Mouse (Mus musculus): ENCODE measurements around the gene Mpi. TPM values are rescaled to one million over a fixed set of nuclear protein-coding genes. Genes with fewer than 3 reads are reported as not detected.

Mpi gene
- polyA plus RNA-seq, 1 experiment from 2014 or later = 57.2 TPM

- H3K36me3 ChIP-seq (ENCODE audit: insufficient read depth, low read length) = peaks cover 18% of the 10 kb centered on the region; the same call in 1 of the 2 replicates
- H3K4me2 ChIP-seq (replicated peaks; ENCODE audit: low read depth, low read length) = peak overlapping the region; percentile 73; the same call in 1 of the 2 replicates
- H3K4me1 ChIP-seq (ENCODE audit: insufficient read depth, low read length) = peaks cover 12% of the 10 kb centered on the region
- peak overlapping the region; percentile 83; the same call in 1 of the 2 replicates for H3K9ac ChIP-seq (replicated peaks; ENCODE audit: low read length)
- H3K27me3 ChIP-seq (ENCODE audit: insufficient read depth, low read length) = no peaks in the 10 kb centered on the region
- 0 out of 2 replicates have a peak, but pooled peaks have one; percentile 18 for ATAC-seq (ENCODE audit: low FRiP score, low TSS enrichment)
- H3K27ac ChIP-seq (ENCODE audit: low read length) = no peak overlapping the region
- 76% methylated on average over 11 of the region's 11 CpGs for WGBS
- no peak overlapping the region; the same call in 1 of the 2 replicates for H3K4me3 ChIP-seq (ENCODE audit: low read length)
- H3K9me3 ChIP-seq (ENCODE audit: low read length) = no peaks in the 10 kb centered on the region
These were observed 556 bp upstream of the Mpi start for GRCm38 (mm10) chr9:57553119-57553518.

DNA sequence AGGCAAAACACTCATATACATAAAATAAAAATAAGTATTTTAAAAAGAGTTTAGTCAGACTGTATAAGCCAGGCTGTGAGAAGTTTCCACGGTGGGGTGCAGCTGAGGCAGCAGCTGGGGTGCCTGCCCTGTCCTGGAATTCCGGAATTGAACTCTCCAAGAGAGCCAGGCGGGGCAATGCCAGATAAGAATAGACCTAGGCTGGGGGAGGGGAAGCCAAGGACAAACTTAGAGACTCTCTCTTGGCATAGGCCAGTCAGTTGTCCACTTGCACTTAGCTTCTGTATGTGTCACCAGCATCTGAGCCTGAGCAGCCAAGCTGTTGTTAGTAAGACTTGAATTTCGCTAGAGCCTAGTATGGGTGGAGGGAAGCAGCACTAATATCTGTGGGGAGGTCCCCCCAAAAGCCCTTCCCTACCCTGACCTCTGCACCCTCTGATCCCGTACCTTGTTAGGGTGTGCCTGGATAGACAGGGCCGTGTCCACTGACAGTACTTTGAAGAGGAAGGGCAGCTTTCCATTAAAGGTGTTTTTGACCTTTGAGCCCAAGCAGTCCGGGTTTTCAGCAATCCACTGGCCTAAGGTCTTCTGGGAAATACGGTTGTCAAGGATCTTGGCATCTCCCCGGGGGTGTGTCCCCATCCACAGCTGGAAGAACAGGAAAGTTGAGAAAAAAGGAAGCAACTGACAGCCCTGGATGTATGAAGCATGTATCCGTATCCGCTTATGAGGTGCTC, 2.3 kb downstream of the Mpi start:
- no peak for ATAC-seq (ENCODE audit: low FRiP score, low TSS enrichment)
- no peaks in the 10 kb centered on the region for H3K9me3 ChIP-seq (ENCODE audit: low read length)
- no peak overlapping the region for H3K27ac ChIP-seq (ENCODE audit: low read length)
- H3K9ac ChIP-seq (replicated peaks; ENCODE audit: low read length) = no peak overlapping the region; the same call in 1 of the 2 replicates
- 87% methylated on average over 11 of the region's 11 CpGs for WGBS
- no peak overlapping the region for H3K4me2 ChIP-seq (replicated peaks; ENCODE audit: low read depth, low read length)
- H3K36me3 ChIP-seq (ENCODE audit: insufficient read depth, low read length) = peaks cover 28% of the 10 kb centered on the region
- peaks cover 12% of the 10 kb centered on the region for H3K4me1 ChIP-seq (ENCODE audit: insufficient read depth, low read length)
- no peaks in the 10 kb centered on the region for H3K27me3 ChIP-seq (ENCODE audit: insufficient read depth, low read length)
- H3K4me3 ChIP-seq (ENCODE audit: low read length) = no peak overlapping the region

- H3K9ac ChIP-seq (replicated peaks; ENCODE audit: low read length) = no peak overlapping the region
- peaks cover 12% of the 10 kb centered on the region for H3K4me1 ChIP-seq (ENCODE audit: insufficient read depth, low read length)
- H3K36me3 ChIP-seq (ENCODE audit: insufficient read depth, low read length) = peaks cover 39% of the 10 kb centered on the region
- no peak overlapping the region for H3K27ac ChIP-seq (ENCODE audit: low read length)
- no peaks in the 10 kb centered on the region for H3K27me3 ChIP-seq (ENCODE audit: insufficient read depth, low read length)
- no peak overlapping the region for H3K4me3 ChIP-seq (ENCODE audit: low read length)
- ATAC-seq (ENCODE audit: low FRiP score, low TSS enrichment) = no peak
- no peak overlapping the region for H3K4me2 ChIP-seq (replicated peaks; ENCODE audit: low read depth, low read length)
- H3K9me3 ChIP-seq (ENCODE audit: low read length) = no peaks in the 10 kb centered on the region
- 96% methylated on average over 4 of the region's 4 CpGs for WGBS
These were observed 3.4 kb downstream of the Mpi start for GRCm38 (mm10) chr9:57549186-57549585.

GRCm38 (mm10) chr9:57547869-57548268, 4.7 kb downstream of the Mpi start:
- H3K27ac ChIP-seq (ENCODE audit: low read length) = no peak overlapping the region
- no peaks in the 10 kb centered on the region for H3K9me3 ChIP-seq (ENCODE audit: low read length)
- H3K4me1 ChIP-seq (ENCODE audit: insufficient read depth, low read length) = peaks cover 9% of the 10 kb centered on the region
- WGBS = 90% methylated on average over 11 of the region's 11 CpGs
- no peak overlapping the region for H3K4me3 ChIP-seq (ENCODE audit: low read length)
- ATAC-seq (ENCODE audit: low FRiP score, low TSS enrichment) = no peak
- H3K27me3 ChIP-seq (ENCODE audit: insufficient read depth, low read length) = no peaks in the 10 kb centered on the region
- H3K4me2 ChIP-seq (replicated peaks; ENCODE audit: low read depth, low read length) = no peak overlapping the region
- no peak overlapping the region for H3K9ac ChIP-seq (replicated peaks; ENCODE audit: low read length)
- H3K36me3 ChIP-seq (ENCODE audit: insufficient read depth, low read length) = peaks cover 43% of the 10 kb centered on the region

DNA sequence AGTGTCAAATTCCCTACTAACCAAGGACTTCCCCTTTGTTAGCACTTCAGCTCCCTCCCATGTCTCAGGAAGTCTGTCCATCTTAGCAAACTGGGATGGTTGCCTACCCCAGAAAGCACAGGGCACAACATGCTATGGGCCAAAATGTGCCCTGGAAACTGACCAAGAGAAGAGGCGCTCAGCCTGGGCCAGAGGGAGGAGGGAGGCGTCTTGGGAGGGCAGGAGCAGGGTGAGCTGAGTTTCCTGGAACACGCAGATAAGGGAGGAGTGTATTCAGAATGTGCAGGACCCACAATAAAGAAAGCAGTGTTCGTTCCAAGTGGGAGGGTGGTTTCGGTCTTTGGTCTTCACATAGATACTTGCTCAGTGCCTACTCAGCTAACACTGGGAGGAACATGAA, 5.3 kb downstream of the Mpi start:
- 80% methylated on average over 5 of the region's 5 CpGs for WGBS
- no peak overlapping the region for H3K4me2 ChIP-seq (replicated peaks; ENCODE audit: low read depth, low read length)
- H3K27ac ChIP-seq (ENCODE audit: low read length) = no peak overlapping the region
- ATAC-seq (ENCODE audit: low FRiP score, low TSS enrichment) = no peak
- H3K4me1 ChIP-seq (ENCODE audit: insufficient read depth, low read length) = peaks cover 6% of the 10 kb centered on the region
- H3K9me3 ChIP-seq (ENCODE audit: low read length) = no peaks in the 10 kb centered on the region
- H3K4me3 ChIP-seq (ENCODE audit: low read length) = no peak overlapping the region
- H3K9ac ChIP-seq (replicated peaks; ENCODE audit: low read length) = no peak overlapping the region
- peaks cover 48% of the 10 kb centered on the region for H3K36me3 ChIP-seq (ENCODE audit: insufficient read depth, low read length)
- no peaks in the 10 kb centered on the region for H3K27me3 ChIP-seq (ENCODE audit: insufficient read depth, low read length)

- H3K27me3 ChIP-seq (ENCODE audit: insufficient read depth, low read length) = no peaks in the 10 kb centered on the region
- no peak for ATAC-seq (ENCODE audit: low FRiP score, low TSS enrichment)
- no peaks in the 10 kb centered on the region for H3K9me3 ChIP-seq (ENCODE audit: low read length)
- no peak overlapping the region for H3K9ac ChIP-seq (replicated peaks; ENCODE audit: low read length)
- H3K4me3 ChIP-seq (ENCODE audit: low read length) = no peak overlapping the region
- no peaks in the 10 kb centered on the region; the same call in 1 of the 2 replicates for H3K4me1 ChIP-seq (ENCODE audit: insufficient read depth, low read length)
- peaks cover 42% of the 10 kb centered on the region for H3K36me3 ChIP-seq (ENCODE audit: insufficient read depth, low read length)
- H3K4me2 ChIP-seq (replicated peaks; ENCODE audit: low read depth, low read length) = no peak overlapping the region
- 71% methylated on average over 3 of the region's 3 CpGs for WGBS
- H3K27ac ChIP-seq (ENCODE audit: low read length) = no peak overlapping the region
These were observed 8.6 kb downstream of the Mpi start for GRCm38 (mm10) chr9:57543951-57544350.

GRCm38 (mm10) chr9:57541312-57541711, 11.3 kb downstream of the Mpi start:
- Histone ChIP-seq H3K4me2 (replicated peaks; ENCODE audit: low read depth, low read length) (no peak overlapping the region), H3K27ac (ENCODE audit: low read length) (no peak overlapping the region), H3K9me3 (ENCODE audit: low read length) (no peaks in the 10 kb centered on the region), H3K4me3 (ENCODE audit: low read length) (no peak overlapping the region), H3K9ac (replicated peaks; ENCODE audit: low read length) (no peak overlapping the region), H3K4me1 (ENCODE audit: insufficient read depth, low read length) (peaks cover 8% of the 10 kb centered on the region), H3K27me3 (ENCODE audit: insufficient read depth, low read length) (no peaks in the 10 kb centered on the region), H3K36me3 (ENCODE audit: insufficient read depth, low read length) (peaks cover 32% of the 10 kb centered on the region)
- ATAC-seq (ENCODE audit: low FRiP score, low TSS enrichment) = no peak
- whole genome bisulfite sequencing = 9% methylated on average over 1 of the region's 1 CpGs

GRCm38 (mm10) chr9:57539550-57539949, 13.0 kb downstream of the Mpi start:
- Histone ChIP-seq H3K27me3 (ENCODE audit: insufficient read depth, low read length) (no peaks in the 10 kb centered on the region), H3K4me3 (ENCODE audit: low read length) (no peak overlapping the region), H3K27ac (ENCODE audit: low read length) (no peak overlapping the region), H3K9ac (replicated peaks; ENCODE audit: low read length) (no peak overlapping the region), H3K36me3 (ENCODE audit: insufficient read depth, low read length) (peaks cover 22% of the 10 kb centered on the region), H3K4me2 (replicated peaks; ENCODE audit: low read depth, low read length) (no peak overlapping the region), H3K4me1 (ENCODE audit: insufficient read depth, low read length) (peaks cover 8% of the 10 kb centered on the region), H3K9me3 (ENCODE audit: low read length) (no peaks in the 10 kb centered on the region)
- ATAC-seq (ENCODE audit: low FRiP score, low TSS enrichment) = no peak
- WGBS = 91% methylated on average over 2 of the region's 2 CpGs

DNA sequence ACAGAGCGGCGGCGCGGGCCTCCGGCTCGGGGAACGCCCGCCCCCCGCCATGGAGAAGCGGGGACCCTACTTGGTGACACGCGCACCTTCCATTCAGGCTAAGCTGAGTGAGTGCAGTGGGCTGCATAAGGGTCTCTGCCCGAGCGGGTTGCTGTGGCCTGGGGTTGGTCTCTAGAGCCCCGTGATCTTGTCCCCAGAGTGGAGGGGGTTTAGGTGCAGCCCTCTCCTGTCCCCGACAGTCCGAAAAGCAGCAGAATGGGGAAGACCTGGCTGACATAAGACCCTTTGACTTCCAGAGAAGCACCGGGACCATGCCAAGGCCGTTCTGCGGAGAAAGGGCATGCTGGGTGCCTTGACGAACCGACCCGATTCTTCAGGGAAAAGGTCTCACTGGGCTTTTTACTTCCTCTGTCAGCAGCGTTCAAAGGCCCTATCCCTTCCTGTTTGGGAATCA, 14.8 kb downstream of the Mpi start:
- H3K9ac ChIP-seq (replicated peaks; ENCODE audit: low read length) = peak overlapping the region; percentile 88
- peaks cover 8% of the 10 kb centered on the region for H3K4me1 ChIP-seq (ENCODE audit: insufficient read depth, low read length)
- 0% methylated on average over 24 of the region's 24 CpGs for WGBS
- no peaks in the 10 kb centered on the region for H3K9me3 ChIP-seq (ENCODE audit: low read length)
- ATAC-seq (ENCODE audit: low FRiP score, low TSS enrichment) = no peak; the same call in 1 of the 2 replicates
- peak overlapping the region; percentile 73 for H3K4me2 ChIP-seq (replicated peaks; ENCODE audit: low read depth, low read length)
- H3K27ac ChIP-seq (ENCODE audit: low read length) = peak overlapping the region; percentile 83
- peaks cover 21% of the 10 kb centered on the region for H3K36me3 ChIP-seq (ENCODE audit: insufficient read depth, low read length)
- no peaks in the 10 kb centered on the region for H3K27me3 ChIP-seq (ENCODE audit: insufficient read depth, low read length)
- peak overlapping the region; percentile 89 for H3K4me3 ChIP-seq (ENCODE audit: low read length)

- peak; percentile 89 for ATAC-seq (ENCODE audit: low FRiP score, low TSS enrichment)
- peak within 1 kb of the TSS; percentile 89 for H3K4me3 ChIP-seq (ENCODE audit: low read length)
- 1% methylated on average over 41 of the region's 45 CpGs for WGBS
- peaks cover 8% of the 10 kb centered on the region for H3K4me1 ChIP-seq (ENCODE audit: insufficient read depth, low read length)
- H3K9ac ChIP-seq (replicated peaks; ENCODE audit: low read length) = peak within 1 kb of the TSS; percentile 88
- H3K27me3 ChIP-seq (ENCODE audit: insufficient read depth, low read length) = no peaks in the 10 kb centered on the region
- H3K27ac ChIP-seq (ENCODE audit: low read length) = peak within 1 kb of the TSS; percentile 83
- peak within 1 kb of the TSS; percentile 73 for H3K4me2 ChIP-seq (replicated peaks; ENCODE audit: low read depth, low read length)
- no peaks in the 10 kb centered on the region for H3K9me3 ChIP-seq (ENCODE audit: low read length)
- H3K36me3 ChIP-seq (ENCODE audit: insufficient read depth, low read length) = peaks cover 21% of the 10 kb centered on the region
These were observed 15.4 kb downstream of the Mpi start, which contains the start of gene Fam219b for GRCm38 (mm10) chr9:57537044-57537727. TSS of gene Fam219b (plus strand) at chr9:57537528.
